Mouse (Mus musculus): ENCODE measurements at regions not wholly inside any gene's neighbourhood (a gene's known extent, or its start where the extent isn't known, plus 50 kb on each side); places are given as distances from the start of the nearest gene placed in this dataset.

GRCm38 (mm10) chr10:84087929-84088328 is 352.5 kb downstream of the Nuak1 start:
- in situ Hi-C loops (cut with MboI, MseI), result no loop called here

GRCm38 (mm10) chr10:84088799-84089778 is 351.3 kb downstream of the Nuak1 start:
- in situ Hi-C loops (cut with MboI, MseI), result no loop called here

GRCm38 (mm10) chr10:84093919-84094318 is 346.5 kb downstream of the Nuak1 start:
- in situ Hi-C loops (cut with MboI, MseI), result no loop called here

- in situ Hi-C loops (cut with MboI, MseI), result no loop called here
These were observed 343.2 kb downstream of the Nuak1 start for GRCm38 (mm10) chr10:84097196-84097595.

GRCm38 (mm10) chr10:84103985-84104384 is 336.4 kb downstream of the Nuak1 start:
- in situ Hi-C loops (cut with MboI, MseI), result no loop called here

- in situ Hi-C loops (cut with MboI, MseI), result no loop called here
These were observed 335.8 kb downstream of the Nuak1 start for GRCm38 (mm10) chr10:84104556-84104955.

- in situ Hi-C loops (cut with MboI, MseI), result no loop called here
These were observed 330.6 kb downstream of the Nuak1 start for GRCm38 (mm10) chr10:84109680-84110371.

GRCm38 (mm10) chr10:84110372-84110985 is 329.9 kb downstream of the Nuak1 start:
- in situ Hi-C loops (cut with MboI, MseI), result no loop called here

GRCm38 (mm10) chr10:84111502-84111901 is 328.9 kb downstream of the Nuak1 start:
- in situ Hi-C loops (cut with MboI, MseI), result no loop called here

GRCm38 (mm10) chr10:84111909-84112308 is 328.5 kb downstream of the Nuak1 start:
- in situ Hi-C loops (cut with MboI, MseI), result no loop called here

GRCm38 (mm10) chr10:84119952-84120550 is 320.3 kb downstream of the Nuak1 start:
- in situ Hi-C loops (cut with MboI, MseI), result no loop called here

- in situ Hi-C loops (cut with MboI, MseI), result no loop called here
These were observed 303.3 kb downstream of the Nuak1 start for GRCm38 (mm10) chr10:84137019-84137658.

GRCm38 (mm10) chr10:84142741-84143454 is 297.5 kb downstream of the Nuak1 start:
- in situ Hi-C loops (cut with MboI, MseI), result no loop called here

GRCm38 (mm10) chr10:84143674-84144343 is 296.6 kb downstream of the Nuak1 start:
- in situ Hi-C loops (cut with MboI, MseI), result no loop called here

- in situ Hi-C loops (cut with MboI, MseI), result no loop called here
These were observed 296.1 kb downstream of the Nuak1 start for GRCm38 (mm10) chr10:84144344-84144687.

- in situ Hi-C loops (cut with MboI, MseI), result no loop called here
These were observed 293.0 kb downstream of the Nuak1 start for GRCm38 (mm10) chr10:84147305-84147984.

GRCm38 (mm10) chr10:84163752-84164151 is 276.6 kb downstream of the Nuak1 start:
- in situ Hi-C loops (cut with MboI, MseI), result no loop called here

- in situ Hi-C loops (cut with MboI, MseI), result no loop called here
These were observed 274.4 kb downstream of the Nuak1 start for GRCm38 (mm10) chr10:84165832-84166567.

- in situ Hi-C loops (cut with MboI, MseI), result no loop called here
These were observed 273.9 kb downstream of the Nuak1 start for GRCm38 (mm10) chr10:84166568-84166905.
